Mouse (Mus musculus) heart, postnatal 25 days (tissue): ENCODE results near the gene Ebf4. TPM values are rescaled to one million over a fixed set of nuclear protein-coding genes. Genes with fewer than 3 reads are reported as not detected.

Experiments used
- DNase-seq: peaks from one replicate; pipeline ENCODE4 v3.0.0; 2022; ENCODE audit warnings: low spot score
- intact Hi-C: fragments of 180-260 bp; cut with DNase I; formaldehyde crosslinking; loops from one replicate; pipeline ENCODE4 v1.15.1; 2025
- total RNA-seq, 2 experiments: library from RNA; stranded (reverse); gene quantifications; 2 replicates each; pipeline ENCODE4 v1.2.3; 2021

Gene Ebf4
- under 1 TPM; 0.31 to 0.45 TPM for total RNA-seq

DNA sequence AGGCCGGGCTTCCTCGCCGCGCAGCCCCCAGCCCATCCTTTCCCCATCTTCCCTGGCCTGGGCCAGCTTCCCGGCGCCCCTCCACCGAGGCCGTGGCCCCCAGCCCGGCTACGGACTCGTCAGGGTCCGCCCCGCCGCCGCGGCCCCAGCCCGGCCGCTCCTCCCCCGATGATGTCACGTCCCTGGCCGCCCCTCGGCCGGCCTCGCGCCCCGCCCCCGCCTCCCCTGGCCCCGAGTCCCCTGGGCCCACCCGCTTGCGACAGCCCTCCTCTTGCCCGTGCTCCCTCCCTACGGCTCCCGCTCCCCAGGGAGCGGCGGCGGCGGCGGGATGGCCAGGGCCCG lies at the start of gene Ebf4:
Gene Ebf4 (plus strand): TSS at position 234 of the 342 bp plus-strand sequence.
- DNase-seq, result peak; percentile 24
- intact Hi-C loops, result no loop called here

GRCm38 (mm10) chr2:130246912-130247311 lies 48.1 kb upstream of the Ebf4 start:
- intact Hi-C loops, result loop anchor here (2.0 to 10.0 kb wide), 2 partner anchors 178 to 342 kb away; no protein-coding TSS in a partner anchor
- DNase-seq, result no peak

DNA sequence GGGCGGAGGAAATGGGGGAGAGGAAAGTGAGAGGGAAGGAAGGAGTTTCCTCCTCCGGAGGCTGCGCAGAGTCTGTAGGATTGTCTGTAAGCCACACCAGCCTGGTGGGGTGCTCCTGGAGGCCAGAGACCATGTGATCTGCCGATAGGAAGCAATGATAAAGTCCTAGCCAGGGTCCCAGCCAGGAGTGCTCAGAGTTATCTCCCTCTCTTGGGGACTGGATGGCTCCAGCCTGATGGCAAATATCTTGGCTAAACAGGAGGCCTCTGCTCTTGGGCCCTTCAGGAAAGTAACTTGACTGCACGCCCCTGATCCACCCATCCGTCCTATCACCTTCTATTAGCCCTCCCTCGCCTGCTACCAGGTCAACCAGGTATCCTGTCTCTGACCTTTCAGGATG lies 46.7 kb upstream of the Ebf4 start:
- intact Hi-C loops, result loop anchor here (10.0 kb wide), 1 partner anchor 343 kb away; no protein-coding TSS in a partner anchor

DNA sequence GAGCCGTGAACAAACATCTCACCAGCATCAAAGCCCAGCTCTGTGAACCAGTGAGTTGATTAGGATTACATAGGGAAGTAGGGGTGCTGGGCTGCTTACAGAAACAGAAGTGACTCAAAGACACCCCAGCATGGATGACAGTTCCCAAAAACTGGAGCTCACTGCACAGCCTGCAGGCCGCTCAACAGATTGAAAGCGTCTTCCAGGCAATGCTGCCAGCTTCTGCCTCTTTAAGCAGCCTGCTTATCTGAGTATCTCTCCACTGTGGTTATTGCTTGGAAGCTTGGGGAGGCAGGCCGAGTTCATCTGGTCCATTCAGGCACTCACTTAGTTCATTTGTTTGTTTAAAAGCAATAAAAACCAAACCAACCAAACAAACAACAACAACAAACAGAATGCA lies 38.2 kb upstream of the Ebf4 start:
- DNase-seq, result no peak
- intact Hi-C loops, result no loop called here

More for the DNA sequence above, 46.7 kb upstream of the Ebf4 start:
- no peak for DNase-seq

DNA sequence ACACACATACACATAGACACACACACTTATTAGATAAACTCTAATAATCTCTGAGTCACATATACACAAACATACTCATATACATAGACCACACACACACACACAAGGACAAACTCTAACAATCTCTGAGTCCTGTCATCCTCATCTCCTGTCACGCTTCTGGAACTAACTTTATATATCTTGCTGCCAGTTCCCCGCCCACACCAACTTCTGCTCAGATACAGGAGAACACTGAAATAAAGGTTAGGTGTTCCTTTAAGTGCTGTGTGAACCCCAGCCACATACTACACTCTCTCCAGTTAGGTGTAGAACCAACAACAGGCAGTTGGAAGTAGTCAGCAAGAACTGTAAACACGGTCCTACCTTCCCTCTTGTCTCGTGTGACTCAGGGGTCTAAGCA lies 34.1 kb upstream of the Ebf4 start:
- intact Hi-C loops, result no loop called here
- DNase-seq, result no peak

- DNase-seq, result no peak
Measured at GRCm38 (mm10) chr2:130261914-130262313, 33.1 kb upstream of the Ebf4 start.

DNA sequence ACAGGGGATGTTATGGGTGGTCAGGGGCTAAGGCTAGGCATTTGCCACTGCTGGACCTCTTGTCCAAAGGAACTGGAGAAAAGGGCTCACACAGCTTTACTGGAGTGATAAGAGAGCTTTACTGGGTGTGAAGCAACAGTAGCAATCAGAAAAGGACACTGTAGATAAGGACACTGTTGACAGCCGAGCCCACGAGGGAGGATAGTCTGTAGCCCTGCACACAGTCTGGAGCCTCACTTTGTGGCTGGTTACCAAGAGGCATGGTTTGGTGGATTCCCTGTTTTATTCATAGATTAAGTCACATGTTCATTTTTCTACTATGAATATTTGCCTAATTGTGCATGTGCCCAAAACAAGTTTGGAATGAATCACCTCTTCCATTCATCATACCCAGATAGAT lies 32.6 kb upstream of the Ebf4 start:
- intact Hi-C loops, result no loop called here
- DNase-seq, result no peak

More at GRCm38 (mm10) chr2:130261914-130262313, 33.1 kb upstream of the Ebf4 start:
- intact Hi-C loops, result no loop called here

- intact Hi-C loops, result no loop called here
- DNase-seq, result no peak
Measured at GRCm38 (mm10) chr2:130265520-130265919, 29.4 kb upstream of the Ebf4 start.

GRCm38 (mm10) chr2:130268074-130268473 lies 26.9 kb upstream of the Ebf4 start:
- no peak for DNase-seq
- intact Hi-C loops, result no loop called here

DNA sequence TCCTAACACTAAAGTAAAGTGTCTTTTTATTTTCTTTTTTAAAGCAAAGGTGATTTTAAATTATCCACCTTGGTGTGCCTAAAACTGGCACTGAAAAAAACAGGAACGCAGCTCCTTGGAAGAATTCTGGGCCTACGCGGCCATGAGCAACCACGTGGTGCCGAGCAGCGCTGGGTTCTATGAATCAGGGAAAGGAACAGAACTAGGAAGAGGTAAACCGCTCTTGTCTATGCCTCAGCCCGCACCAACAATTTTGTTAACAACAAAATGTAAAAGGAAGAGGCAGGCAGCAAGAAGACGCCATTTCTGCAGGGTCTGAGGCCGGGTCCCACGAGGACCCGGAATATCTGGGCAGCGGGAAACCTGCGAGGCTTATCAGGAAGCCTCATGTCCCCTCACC lies 21.2 kb upstream of the Ebf4 start:
- no peak for DNase-seq
- intact Hi-C loops, result loop anchor here (2.0 to 10.0 kb wide), 2 partner anchors 95 to 469 kb away; partner anchors contain the start of genes Snrpb and Stk35

DNA sequence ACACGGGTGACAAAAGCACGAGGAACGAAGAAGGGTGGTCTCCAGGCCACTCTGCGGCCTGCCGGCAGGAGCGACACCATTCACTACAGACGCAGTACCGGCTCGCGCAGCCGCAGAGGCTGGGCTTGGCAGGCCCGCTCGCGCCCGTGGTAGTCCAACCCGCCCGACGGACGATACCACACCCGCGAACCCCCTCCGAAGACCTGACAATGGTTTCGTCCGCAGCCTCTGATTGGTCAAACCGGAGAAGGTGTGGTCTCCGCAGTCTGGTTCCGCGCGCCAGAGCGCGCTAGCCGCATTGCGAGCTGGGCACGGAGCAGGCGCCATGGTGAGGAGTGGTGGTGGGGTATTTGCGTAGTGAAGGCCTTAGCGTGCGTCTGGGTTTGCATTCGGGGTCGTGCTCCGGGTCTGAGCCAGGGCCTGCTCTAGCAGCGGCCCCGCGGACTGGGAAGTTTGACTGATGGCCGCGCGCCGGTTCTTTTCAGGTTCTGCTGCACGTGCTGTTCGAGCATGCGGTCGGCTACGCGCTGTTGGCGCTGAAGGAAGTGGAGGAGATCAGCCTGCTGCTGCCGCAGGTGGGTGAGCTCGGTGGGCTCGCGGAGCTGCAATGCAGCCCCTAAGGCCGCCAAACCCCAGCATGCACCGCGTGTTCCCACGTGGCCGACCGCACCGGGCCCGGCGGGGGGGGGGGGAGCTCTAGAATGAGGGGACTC lies 20.7 kb upstream of the Ebf4 start, which contains the start of gene Nop56:
Gene Nop56 (plus strand): TSS at position 282 of the 713 bp plus-strand sequence.
- DNase-seq, result peak; percentile 98
- intact Hi-C loops, result loop anchor here (2.0 to 10.0 kb wide), 2 partner anchors 96 to 470 kb away; partner anchors contain the start of genes Snrpb and Stk35

DNA sequence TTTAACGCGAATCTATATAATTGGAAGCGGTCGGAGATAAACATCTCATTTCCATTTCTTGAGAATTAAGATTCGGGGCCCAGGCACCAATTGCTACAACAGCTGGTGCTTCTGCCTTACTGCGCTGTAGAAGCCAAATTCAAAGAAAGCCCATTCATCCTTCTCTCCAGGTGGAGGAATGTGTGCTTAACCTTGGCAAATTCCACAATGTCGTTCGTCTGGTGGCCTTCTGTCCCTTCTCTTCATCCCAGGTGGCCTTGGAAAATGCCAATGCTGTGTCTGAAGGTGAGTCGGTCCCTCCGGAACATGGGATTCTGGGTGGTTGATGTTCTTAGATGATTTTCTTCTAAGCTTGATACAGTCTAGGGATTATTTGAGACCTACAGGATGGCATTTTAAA lies 20.1 kb upstream of the Ebf4 start:
- intact Hi-C loops, result loop anchor here (2.0 to 10.0 kb wide), 2 partner anchors 96 to 470 kb away; partner anchors contain the start of genes Snrpb and Stk35
- DNase-seq, result no peak

DNA sequence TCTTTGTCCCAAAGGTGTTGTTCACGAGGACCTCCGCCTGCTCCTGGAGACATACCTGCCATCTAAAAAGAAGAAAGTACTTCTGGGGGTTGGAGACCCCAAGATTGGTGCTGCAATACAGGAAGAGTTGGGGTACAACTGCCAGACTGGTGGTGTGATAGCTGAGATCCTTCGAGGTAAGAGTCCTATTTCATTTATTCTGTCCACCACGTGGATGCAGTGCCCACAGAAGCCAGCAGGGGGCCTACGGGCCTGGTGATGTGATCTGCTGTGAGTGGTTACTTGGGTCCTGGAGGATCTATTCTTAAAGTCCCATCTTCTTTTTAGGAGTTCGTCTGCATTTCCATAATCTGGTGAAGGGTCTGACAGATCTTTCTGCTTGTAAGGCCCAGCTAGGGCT lies 19.3 kb upstream of the Ebf4 start:
- DNase-seq, result no peak
- intact Hi-C loops, result loop anchor here (2.0 to 10.0 kb wide), 2 partner anchors 97 to 471 kb away; partner anchors contain the start of genes Snrpb and Stk35

- DNase-seq, result no peak
- intact Hi-C loops, result loop anchor here (10.0 kb wide), 1 partner anchor 475 kb away; the partner anchor contains the start of gene Stk35
Measured at GRCm38 (mm10) chr2:130279600-130280091, 15.3 kb upstream of the Ebf4 start.

DNA sequence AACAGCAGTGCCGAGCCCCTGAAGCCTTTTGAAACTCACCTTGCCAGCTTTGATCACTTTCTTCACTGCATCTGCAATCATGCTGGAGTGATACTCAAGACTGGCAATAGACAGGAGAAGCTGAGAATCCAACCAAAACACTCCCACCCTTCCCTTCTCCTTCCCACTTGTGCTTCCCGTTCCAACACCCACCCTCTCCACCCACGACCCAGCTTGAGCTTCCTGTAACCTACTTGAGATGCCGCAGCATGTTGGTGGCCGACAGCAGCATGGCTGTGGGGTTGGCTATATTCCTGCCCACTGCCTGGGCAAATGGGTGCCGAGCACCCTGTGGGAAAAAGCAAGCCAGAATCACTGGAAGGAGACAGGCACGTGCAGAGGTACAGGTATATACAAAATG lies 14.7 kb upstream of the Ebf4 start:
- intact Hi-C loops, result no loop called here
- DNase-seq, result no peak

GRCm38 (mm10) chr2:130280818-130281217 lies 14.2 kb upstream of the Ebf4 start:
- intact Hi-C loops, result no loop called here
- no peak for DNase-seq

- intact Hi-C loops, result no loop called here
Measured at GRCm38 (mm10) chr2:130283854-130284654, 10.9 kb upstream of the Ebf4 start, which contains the start of gene Idh3b. Gene Idh3b, minus strand, starts transcription at chr2:130284547.

GRCm38 (mm10) chr2:130289086-130289485 lies 5.9 kb upstream of the Ebf4 start:
- intact Hi-C loops, result no loop called here
- DNase-seq, result no peak

More at GRCm38 (mm10) chr2:130283854-130284654, 10.9 kb upstream of the Ebf4 start, which contains the start of gene Idh3b:
- DNase-seq, result peak; percentile 79

DNA sequence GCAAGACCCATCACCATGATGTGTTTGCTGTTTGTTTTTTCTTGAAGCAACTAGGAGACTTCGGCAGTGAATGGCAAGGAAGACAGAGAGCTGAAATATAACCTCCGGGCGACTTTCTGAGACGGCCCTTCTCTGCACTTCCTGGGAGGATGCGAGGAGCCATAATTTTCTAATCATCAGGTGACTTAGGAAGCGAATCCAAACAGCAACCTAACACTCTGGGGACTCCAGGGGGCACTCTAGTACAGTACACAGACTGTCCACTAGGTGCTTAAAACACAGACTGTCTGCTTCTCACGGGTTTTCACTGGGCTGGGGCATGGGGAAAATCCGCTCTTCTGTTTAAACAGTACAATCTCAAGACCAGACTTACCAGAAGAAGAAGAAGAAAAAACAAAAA lies 3.5 kb upstream of the Ebf4 start:
- intact Hi-C loops, result loop anchor here (1.0 kb wide), 1 partner anchor 71 kb away; no protein-coding TSS in a partner anchor
- DNase-seq, result no peak

DNA sequence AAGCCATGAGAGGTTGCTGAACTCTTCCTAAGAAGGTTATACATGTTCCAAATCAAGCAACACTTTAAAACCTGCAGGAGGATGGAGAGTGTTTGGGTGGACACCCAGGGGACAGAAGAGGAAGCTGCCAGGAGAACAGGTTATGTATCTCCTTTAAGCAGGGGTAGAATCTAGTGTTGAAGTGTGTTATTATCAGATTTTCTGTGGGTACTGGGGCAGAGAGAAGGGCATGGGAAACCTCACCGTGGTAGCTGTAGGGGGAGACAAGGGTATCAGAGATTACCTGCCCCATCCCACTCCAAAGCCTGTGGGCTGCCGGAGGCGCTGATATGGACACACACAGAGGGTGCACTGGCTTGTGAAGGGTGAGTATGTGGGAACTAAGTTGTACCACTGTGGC lies 2.0 kb upstream of the Ebf4 start:
- DNase-seq, result no peak
- intact Hi-C loops, result loop anchor here (2.0 kb wide), 1 partner anchor 118 kb away; no protein-coding TSS in a partner anchor
